Mouse (Mus musculus): ENCODE data around the gene Sct. TPM values are rescaled to one million over a fixed set of nuclear protein-coding genes. Genes with fewer than 3 reads are reported as not detected.

The Sct gene
- polyA plus RNA-seq, 1 experiment from 2014 or later, result 8.2 TPM

DNA sequence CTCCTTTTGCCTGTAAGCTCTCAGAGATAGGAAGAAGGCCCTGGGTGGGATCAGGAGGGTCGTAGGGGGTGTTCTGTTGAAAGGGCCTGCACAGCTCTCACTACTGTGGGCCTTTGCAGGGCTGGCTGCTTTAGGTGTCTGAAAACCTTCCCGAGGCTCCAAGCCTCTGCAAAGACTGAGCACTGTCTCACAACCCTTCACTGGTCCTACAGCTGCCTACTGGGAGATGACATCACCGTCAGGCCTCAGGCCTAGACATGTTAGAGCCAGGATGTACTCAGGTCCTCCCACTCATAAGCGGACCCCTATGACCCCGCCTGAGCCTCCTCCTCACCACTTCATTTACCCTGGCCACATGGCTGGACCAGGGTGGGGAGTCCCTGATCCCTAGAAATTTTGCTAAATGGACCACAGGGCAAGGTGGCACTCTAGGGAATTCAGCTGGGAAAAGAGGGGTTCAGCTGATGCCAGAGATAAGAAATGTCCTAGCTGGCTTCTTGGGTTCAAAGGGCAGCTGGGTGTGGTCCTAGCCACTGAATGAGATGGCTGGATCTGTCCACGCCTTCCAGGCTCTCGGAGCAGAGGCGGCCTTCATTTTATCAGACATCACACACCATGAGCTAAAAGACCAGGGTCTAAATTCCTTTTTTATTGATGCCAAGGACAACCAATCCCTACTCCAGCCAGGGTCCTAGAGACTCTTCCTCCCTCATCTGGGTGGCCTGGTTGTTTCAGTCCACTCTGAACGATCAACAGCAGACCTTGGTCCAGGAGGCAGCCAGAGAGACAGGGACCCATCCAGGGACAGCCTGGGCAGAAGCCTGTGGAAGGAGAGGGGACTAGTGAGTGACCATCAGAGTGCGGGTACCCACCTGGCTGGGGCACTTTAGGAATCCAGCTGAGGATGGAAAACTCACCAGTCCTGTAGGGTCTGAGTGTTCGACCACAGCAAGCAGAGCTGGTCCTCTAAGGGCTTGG, 943 bp downstream of the Sct start:
- peak overlapping the region; percentile 57 for H3K4me3 ChIP-seq

GRCm38 (mm10) chr7:141276546-141276945, 2.4 kb downstream of the Sct start, which contains the start of gene Cdhr5:
Gene Cdhr5, minus strand, starts transcription at chr7:141276786.
- H3K27ac ChIP-seq, result 0 out of 2 replicates have a peak within 1 kb of the TSS, but pooled peaks have one; percentile 14
- WGBS, result 75% methylated on average over 11 of the region's 11 CpGs
- DNase-seq (ENCODE audit: low spot score), result no peak
- H3K9me3 ChIP-seq, result no peaks in the 10 kb centered on the region
- peaks cover 41% of the 10 kb centered on the region for H3K4me1 ChIP-seq (replicated peaks)
- peaks cover 42% of the 10 kb centered on the region for H3K27me3 ChIP-seq (ENCODE audit: insufficient read depth, poor library complexity, severe bottlenecking)
- no peaks in the 10 kb centered on the region for H3K36me3 ChIP-seq
- H3K4me3 ChIP-seq, result no peak within 1 kb of the TSS

More for the DNA sequence above, 943 bp downstream of the Sct start:
- DNase-seq (ENCODE audit: low spot score), result no peak
- peak overlapping the region; percentile 77; the same call in 1 of the 2 replicates for H3K27ac ChIP-seq
- 77% methylated on average over 11 of the region's 11 CpGs for WGBS
- peaks cover 47% of the 10 kb centered on the region for H3K27me3 ChIP-seq (ENCODE audit: insufficient read depth, poor library complexity, severe bottlenecking)
- no peaks in the 10 kb centered on the region for H3K36me3 ChIP-seq
- peaks cover 43% of the 10 kb centered on the region for H3K4me1 ChIP-seq (replicated peaks)
- no peaks in the 10 kb centered on the region for H3K9me3 ChIP-seq

- no peaks in the 10 kb centered on the region for H3K9me3 ChIP-seq
- WGBS, result 82% methylated on average over 9 of the region's 9 CpGs
- H3K36me3 ChIP-seq, result no peaks in the 10 kb centered on the region
- no peak for DNase-seq (ENCODE audit: low spot score)
- H3K4me3 ChIP-seq, result no peak overlapping the region
- H3K27ac ChIP-seq, result no peak overlapping the region
- peaks cover 30% of the 10 kb centered on the region for H3K27me3 ChIP-seq (ENCODE audit: insufficient read depth, poor library complexity, severe bottlenecking)
- peaks cover 34% of the 10 kb centered on the region for H3K4me1 ChIP-seq (replicated peaks)
Measured at GRCm38 (mm10) chr7:141275356-141275755, 3.6 kb downstream of the Sct start.

GRCm38 (mm10) chr7:141270631-141271030, 8.3 kb downstream of the Sct start:
- H3K36me3 ChIP-seq, result no peaks in the 10 kb centered on the region
- H3K27ac ChIP-seq, result no peak overlapping the region
- peaks cover 12% of the 10 kb centered on the region for H3K4me1 ChIP-seq (replicated peaks)
- no peak for DNase-seq (ENCODE audit: low spot score)
- WGBS, result 78% methylated on average over 3 of the region's 3 CpGs
- no peaks in the 10 kb centered on the region for H3K9me3 ChIP-seq
- H3K27me3 ChIP-seq (ENCODE audit: insufficient read depth, poor library complexity, severe bottlenecking), result no peaks in the 10 kb centered on the region; the same call in 1 of the 2 replicates
- no peak overlapping the region for H3K4me3 ChIP-seq

DNA sequence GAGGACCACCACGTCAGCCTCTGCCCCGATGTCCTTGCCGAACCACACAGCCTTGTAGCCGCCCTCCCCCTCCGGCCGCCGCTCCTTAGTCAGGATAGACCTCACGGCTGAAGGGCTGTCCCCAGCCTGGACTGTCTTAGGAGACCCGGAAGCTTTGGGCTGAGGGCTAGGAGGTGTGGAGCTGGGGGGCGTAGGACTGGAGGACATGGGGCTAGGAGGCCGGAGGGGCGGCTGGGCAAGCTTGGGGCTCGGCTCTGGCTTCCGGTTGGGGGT, 9.7 kb downstream of the Sct start:
- Histone ChIP-seq H3K36me3 (peaks cover 7% of the 10 kb centered on the region), H3K4me3 (no peak overlapping the region), H3K4me1 (replicated peaks) (peaks cover 20% of the 10 kb centered on the region), H3K27ac (no peak overlapping the region), H3K9me3 (no peaks in the 10 kb centered on the region), H3K27me3 (ENCODE audit: insufficient read depth, poor library complexity, severe bottlenecking) (no peaks in the 10 kb centered on the region; the same call in 1 of the 2 replicates)
- no peak for DNase-seq (ENCODE audit: low spot score)
- 84% methylated on average over 14 of the region's 14 CpGs for WGBS

DNA sequence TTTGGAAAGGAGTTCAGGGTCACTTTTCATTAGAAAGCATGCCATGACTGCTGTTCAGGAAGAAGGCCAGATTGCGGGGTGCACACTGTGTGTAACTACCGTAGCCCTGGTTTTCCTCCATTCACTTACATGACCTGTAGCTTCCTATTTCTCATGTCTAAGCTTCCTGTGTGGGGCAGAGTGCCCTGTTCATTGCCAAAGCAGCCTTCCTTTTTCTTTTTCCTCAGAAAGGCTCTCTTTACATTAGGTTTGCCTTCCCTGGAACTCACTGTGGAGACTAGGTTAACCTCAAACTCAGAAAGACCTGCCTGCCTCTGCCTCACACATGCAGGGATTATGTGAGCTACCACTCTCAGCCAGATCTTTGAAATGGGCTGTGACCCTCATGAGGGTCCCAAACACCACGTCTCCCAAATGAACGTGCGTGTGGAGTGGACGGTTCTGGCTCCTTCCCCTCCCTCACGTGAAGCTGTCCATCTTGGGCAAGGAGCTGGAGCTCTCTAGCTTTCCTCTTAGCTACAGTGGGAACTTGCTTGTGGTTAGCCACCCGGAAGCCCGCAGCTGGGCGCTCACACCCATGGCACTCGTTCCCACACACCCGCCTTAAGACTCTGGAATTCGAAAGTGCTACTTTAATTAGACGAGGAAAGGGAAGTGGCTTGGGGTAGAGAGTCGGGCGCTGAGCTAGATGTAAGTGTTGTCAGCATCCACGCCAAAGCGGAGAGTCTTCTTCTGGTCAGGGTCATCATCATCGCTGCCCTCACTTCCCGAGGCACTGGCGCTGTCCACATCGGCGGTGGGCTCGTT, 10.3 kb downstream of the Sct start:
- Histone ChIP-seq H3K9me3 (no peaks in the 10 kb centered on the region), H3K4me1 (replicated peaks) (peaks cover 20% of the 10 kb centered on the region), H3K36me3 (peaks cover 12% of the 10 kb centered on the region), H3K27ac (no peak overlapping the region), H3K27me3 (ENCODE audit: insufficient read depth, poor library complexity, severe bottlenecking) (no peaks in the 10 kb centered on the region), H3K4me3 (no peak overlapping the region)
- no peak for DNase-seq (ENCODE audit: low spot score)
- WGBS, result 82% methylated on average over 24 of the region's 24 CpGs

DNA sequence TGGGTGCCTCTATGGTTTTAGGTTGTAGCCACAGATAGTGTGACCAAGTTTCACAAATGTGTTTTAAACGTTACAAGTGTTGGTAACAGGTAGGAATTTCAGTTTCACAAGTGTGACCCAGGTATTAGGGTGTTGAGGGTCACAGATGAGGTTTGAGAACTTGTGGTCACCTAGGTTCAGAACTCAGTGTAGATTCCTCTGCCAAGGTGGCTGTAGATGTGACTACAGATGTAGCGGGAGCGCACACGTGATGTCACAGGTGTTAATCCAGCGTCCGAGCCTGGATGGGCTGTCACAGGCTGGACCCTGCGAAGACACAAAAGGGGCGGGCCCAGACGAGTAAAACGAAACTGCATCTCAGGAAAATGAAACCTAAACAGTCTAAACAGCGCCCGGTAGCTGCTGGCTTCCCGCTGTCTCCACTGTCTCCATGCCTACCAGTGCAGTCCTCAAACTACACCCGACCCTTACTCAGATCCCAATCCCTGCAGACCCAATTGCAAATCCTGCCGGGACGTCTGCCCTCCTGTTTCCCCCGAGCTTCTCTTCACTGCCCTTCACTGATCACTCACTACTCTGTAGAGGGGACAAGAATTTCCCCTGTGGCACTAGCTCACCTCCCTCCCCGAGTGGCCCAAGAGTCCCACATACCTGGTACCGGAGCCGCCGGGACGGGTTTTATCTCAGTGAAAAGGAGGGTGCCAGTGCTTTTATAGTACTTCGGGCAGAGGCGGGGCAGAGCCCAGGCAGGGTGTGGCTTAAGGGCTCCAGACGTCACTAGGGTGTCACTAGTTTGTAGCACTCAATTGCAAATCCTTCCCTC, 13.0 kb downstream of the Sct start, which contains the start of gene Irf7:
Gene Irf7 (minus strand): TSS at position 743 of the 823 bp plus-strand sequence.
- H3K4me3 ChIP-seq, result peak within 1 kb of the TSS; percentile 45
- H3K9me3 ChIP-seq, result no peaks in the 10 kb centered on the region
- no peak within 1 kb of the TSS for H3K27ac ChIP-seq
- peak; percentile 17 for DNase-seq (ENCODE audit: low spot score)
- no peaks in the 10 kb centered on the region for H3K27me3 ChIP-seq (ENCODE audit: insufficient read depth, poor library complexity, severe bottlenecking)
- H3K4me1 ChIP-seq (replicated peaks), result peaks cover 18% of the 10 kb centered on the region
- WGBS, result 15% methylated on average over 25 of the region's 25 CpGs
- peaks cover 40% of the 10 kb centered on the region for H3K36me3 ChIP-seq

- Histone ChIP-seq H3K27ac (no peak overlapping the region), H3K4me1 (replicated peaks) (peaks cover 18% of the 10 kb centered on the region), H3K9me3 (no peaks in the 10 kb centered on the region), H3K4me3 (peak overlapping the region; percentile 16; the same call in 1 of the 2 replicates), H3K27me3 (ENCODE audit: insufficient read depth, poor library complexity, severe bottlenecking) (no peaks in the 10 kb centered on the region), H3K36me3 (peaks cover 45% of the 10 kb centered on the region)
- DNase-seq (ENCODE audit: low spot score), result peak; percentile 12
- WGBS, result 40% methylated on average over 11 of the region's 11 CpGs
Measured at GRCm38 (mm10) chr7:141265411-141265738, 13.6 kb downstream of the Sct start.

- Histone ChIP-seq H3K4me3 (peak overlapping the region; percentile 16; the same call in 1 of the 2 replicates), H3K36me3 (peaks cover 50% of the 10 kb centered on the region), H3K27ac (no peak overlapping the region), H3K27me3 (ENCODE audit: insufficient read depth, poor library complexity, severe bottlenecking) (no peaks in the 10 kb centered on the region), H3K4me1 (replicated peaks) (peaks cover 18% of the 10 kb centered on the region), H3K9me3 (no peaks in the 10 kb centered on the region)
- 44% methylated on average over 12 of the region's 12 CpGs for WGBS
- peak; percentile 33 for DNase-seq (ENCODE audit: low spot score)
Measured at GRCm38 (mm10) chr7:141264761-141265410, 14.0 kb downstream of the Sct start.

- H3K36me3 ChIP-seq, result peaks cover 57% of the 10 kb centered on the region
- no peaks in the 10 kb centered on the region for H3K27me3 ChIP-seq (ENCODE audit: insufficient read depth, poor library complexity, severe bottlenecking)
- 76% methylated on average over 11 of the region's 11 CpGs for whole genome bisulfite sequencing
- no peak overlapping the region for H3K4me3 ChIP-seq
- peaks cover 18% of the 10 kb centered on the region for H3K4me1 ChIP-seq (replicated peaks)
- H3K9me3 ChIP-seq, result no peaks in the 10 kb centered on the region
- DNase-seq (ENCODE audit: low spot score), result no peak
- no peak overlapping the region for H3K27ac ChIP-seq
Measured at GRCm38 (mm10) chr7:141264041-141264700, 14.8 kb downstream of the Sct start.

- Histone ChIP-seq H3K4me1 (replicated peaks) (peaks cover 18% of the 10 kb centered on the region), H3K27me3 (ENCODE audit: insufficient read depth, poor library complexity, severe bottlenecking) (no peaks in the 10 kb centered on the region), H3K4me3 (no peak overlapping the region), H3K9me3 (no peaks in the 10 kb centered on the region), H3K27ac (no peak overlapping the region), H3K36me3 (peaks cover 63% of the 10 kb centered on the region)
- DNase-seq (ENCODE audit: low spot score), result no peak
- 89% methylated on average over 13 of the region's 13 CpGs for WGBS
Measured at GRCm38 (mm10) chr7:141263640-141264039, 15.3 kb downstream of the Sct start.
